Mouse (Mus musculus) spleen, adult 12 weeks (tissue): ENCODE data around the gene Tfdp2.
"Not testable (repeated sequence)": the region's sequence is repeated elsewhere in the genome, so short reads cannot be mapped to it uniquely, and the experiment has no call there.

ENCODE experiments used
- DNase-seq: peaks from one replicate; pipeline ENCODE4 v3.0.0; 2022; ENCODE audit warnings: low spot score

Tfdp2 gene

DNA sequence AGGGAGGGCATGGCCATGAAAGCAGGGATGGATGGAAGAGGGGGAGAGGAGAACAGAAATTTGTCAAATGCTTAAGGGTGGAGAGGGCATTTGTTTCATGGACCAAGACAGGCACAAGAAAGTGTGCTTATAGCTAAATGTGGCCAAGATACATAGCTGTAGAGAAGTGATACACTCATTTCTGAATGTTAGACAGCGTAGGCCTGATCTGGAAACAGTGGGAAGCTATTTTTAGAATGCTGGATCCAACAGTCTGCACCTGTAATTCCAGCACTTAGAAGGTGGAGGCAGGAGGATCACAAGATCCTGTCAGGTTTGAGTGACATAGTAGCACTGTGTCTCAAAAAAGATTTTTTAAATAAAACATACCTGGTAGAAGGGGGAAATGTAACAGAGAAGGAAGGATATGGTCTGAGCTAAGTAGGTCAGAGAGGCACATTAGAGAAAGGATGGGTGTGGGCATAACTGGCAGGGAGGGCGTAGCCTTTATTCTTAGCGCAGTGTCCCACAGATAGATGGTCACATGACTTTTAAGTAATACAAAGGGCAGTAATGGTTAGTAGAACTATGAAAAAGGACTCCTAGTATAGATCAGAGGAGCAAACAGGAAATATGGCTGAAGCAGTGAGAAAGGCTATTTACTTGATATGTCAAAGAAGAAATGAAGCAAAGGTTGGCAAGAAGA, 103.4 kb downstream of the Tfdp2 start:
- DNase-seq, result no peak

DNA sequence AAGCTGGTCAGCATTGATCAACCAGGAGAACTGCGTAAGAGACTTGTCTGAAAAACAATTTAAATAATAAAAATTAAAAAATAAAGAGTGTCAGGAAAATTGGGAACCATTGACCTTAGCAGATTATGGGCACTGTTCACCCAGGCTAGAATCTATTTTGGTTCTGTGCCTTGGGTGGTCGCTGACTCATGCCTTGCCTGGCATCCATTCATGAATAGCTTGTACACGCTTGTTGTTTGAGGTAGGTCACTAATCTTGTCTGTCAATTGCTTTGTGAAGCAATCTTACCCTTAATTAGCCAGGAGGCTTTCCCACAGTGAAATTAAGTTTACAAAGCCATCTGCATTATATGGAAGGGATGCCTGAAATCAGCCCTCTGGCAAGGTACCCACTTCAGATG, 112.7 kb downstream of the Tfdp2 start:
- no peak for DNase-seq

DNA sequence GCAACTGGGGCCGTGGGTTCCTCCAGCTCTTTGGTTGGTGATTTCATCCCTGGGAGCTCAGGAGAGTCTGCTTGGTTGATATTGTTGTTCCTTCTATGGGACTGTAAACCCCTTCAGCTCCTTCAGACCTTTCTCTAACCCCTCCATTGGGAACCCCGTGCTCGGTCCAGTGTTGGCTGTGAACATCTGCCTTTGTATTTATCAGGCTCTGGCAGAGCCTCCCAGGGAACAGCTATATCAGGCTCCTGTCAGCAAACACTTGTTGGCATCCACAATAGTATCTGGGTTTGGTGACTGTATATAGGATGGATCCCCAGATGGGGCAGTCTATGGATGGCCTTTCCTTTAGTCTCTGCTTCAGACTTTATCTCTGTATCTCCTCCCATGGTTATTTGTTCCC, 116.0 kb downstream of the Tfdp2 start:
- no peak for DNase-seq

DNA sequence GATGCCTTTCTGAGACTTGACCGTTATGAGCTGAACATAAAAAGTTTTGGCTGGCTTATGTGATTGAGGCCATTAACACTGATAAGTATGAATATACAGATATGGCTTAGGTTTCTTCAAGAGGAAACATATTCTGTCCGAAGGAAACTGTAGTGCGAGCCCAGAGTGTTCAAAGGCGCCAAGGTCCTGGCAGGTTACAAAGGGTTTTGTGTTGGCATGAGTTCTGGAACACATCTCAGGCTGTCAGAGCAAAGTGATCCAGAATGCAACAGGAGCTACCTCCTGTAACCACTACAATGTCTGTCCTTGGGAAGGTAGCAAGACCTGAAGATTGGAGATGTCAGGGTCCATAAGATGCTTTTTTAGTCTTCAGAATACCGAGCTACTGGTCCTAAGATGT, 123.3 kb downstream of the Tfdp2 start:
- no peak for DNase-seq

DNA sequence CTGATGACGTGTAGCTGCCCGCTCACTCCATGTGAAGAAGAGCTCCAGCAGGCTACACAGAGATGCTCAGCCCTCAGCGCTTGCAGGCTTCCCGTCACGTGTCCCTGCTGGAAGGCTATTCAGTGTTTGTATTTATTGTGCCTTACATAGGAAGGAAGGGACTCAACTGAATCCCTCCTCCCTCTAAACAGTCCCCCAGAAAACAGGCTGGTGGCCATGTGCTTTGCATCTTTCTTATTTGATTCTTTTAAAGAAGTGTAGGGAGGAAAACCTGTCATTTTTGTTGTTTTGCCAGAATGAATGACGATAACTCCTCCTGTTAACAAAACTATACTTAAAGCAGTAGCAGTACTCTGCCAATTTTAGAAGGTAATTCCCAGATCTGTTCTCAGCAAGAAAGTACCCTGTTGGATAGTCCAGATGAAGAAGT, 124.5 kb downstream of the Tfdp2 start:
- no peak for DNase-seq

DNA sequence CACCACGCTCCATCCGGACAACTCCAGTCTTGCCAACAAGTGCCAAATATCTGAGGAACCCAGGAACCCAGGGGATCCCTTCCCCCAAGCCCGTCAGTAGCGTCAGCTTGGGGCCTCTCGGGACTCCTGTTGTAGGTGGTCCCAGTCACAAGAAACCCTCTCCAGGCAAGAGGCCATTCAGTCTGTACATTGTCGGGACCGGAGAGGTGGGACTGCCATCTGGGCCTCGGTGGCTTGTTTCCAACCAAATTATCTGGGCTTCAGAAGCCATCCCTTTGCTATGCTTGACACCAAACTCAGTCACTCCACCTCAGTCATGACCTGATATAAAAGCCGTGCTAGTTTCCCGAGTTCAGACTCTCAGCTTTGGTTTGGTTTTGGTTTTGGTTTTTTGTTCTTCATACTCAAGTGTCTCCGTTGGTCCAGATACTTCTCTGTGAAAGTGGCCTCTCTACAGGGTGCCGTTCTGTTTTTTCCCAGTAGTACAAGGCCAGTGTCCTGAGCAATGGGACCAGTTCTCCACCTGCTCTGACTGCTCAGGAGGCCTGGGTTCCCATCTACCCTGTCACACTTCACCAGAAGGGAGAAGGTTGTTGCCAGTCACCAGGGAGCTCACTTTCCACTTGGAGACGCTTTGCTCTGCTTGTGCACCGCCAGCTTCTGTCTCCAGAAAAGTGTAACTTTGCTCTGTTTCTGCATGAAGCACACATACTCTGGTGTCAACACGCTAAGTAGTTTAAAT, 126.5 kb downstream of the Tfdp2 start:
- DNase-seq, result no peak

DNA sequence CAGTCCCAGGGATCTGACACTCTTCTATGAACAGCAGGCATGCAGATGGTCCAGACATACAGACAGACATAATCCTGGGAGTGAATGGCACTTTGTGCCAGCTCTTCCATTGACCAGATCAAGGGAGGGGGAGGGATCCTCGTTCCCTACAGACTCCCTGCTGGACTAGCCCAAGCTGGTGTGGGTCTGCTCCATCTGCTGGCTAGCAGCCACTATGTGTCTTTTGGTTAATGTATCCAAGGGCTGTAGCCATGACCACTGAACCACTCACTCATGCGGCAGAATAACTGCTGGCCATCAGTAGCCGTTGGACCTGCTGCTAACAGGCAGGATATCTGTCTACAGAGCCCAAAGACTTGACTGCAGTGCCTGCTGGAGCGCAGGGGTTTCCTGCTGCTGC, 128.4 kb downstream of the Tfdp2 start:
- no peak for DNase-seq

DNA sequence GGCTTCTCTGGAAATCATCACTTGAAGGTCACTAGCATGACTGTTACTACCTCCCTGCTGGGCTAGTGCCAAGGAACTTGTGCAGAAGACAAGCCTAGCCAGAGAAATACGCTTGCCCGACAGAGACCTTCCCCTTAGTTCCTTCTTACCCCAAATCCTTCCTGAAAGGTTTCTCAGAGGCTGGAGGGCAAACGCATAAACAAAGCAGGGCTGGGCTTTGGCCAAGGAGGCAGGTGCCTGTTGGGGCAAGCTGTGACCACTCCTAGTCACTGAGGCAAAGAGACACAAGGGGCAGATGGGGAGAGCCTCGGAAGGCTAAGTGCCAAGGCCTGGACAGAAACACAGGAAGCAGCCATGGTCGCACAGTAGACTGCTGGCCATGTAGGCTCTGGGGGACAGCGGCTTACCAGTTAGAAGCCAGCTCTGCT, 130.4 kb downstream of the Tfdp2 start:
- no peak for DNase-seq

DNA sequence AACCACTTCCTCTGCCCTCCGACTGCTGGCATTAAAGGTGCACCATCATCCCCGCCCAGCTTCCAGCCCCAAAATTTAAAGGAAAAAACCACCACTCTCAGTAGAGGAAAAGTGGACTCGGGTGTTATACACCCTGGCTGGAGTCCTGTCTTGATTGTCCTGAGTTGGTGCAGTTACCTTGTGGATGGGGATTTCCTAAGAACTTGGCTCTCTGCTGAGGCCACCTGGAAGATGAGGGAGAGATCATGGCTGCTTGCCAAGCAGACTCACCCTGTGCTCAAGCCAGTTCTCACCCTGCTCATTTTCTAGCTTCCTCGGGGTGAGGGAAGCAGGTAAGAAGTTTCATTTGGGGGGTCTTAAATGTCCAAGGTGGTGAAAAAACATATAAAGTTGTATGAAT, 132.2 kb downstream of the Tfdp2 start:
- DNase-seq, result no peak

DNA sequence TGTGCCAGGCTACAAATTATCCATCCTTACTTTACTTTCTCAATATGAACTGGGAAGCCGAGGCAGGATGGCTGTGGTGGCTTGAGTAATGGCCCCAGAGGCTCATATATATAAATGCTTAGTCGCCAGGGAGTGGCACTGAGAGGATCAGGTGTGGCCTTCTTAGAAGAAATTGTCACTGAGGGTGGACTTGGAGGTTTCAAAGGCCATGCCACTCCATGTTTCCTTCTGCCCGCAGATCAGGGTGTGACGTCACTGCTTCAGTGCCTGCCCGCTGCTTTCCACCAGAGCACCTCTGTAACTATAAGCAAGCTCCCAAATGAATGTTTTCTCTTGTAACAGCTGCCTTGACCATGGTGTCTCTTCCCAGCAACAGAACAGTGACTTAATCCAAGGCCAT, 135.1 kb downstream of the Tfdp2 start:
- no peak for DNase-seq

DNA sequence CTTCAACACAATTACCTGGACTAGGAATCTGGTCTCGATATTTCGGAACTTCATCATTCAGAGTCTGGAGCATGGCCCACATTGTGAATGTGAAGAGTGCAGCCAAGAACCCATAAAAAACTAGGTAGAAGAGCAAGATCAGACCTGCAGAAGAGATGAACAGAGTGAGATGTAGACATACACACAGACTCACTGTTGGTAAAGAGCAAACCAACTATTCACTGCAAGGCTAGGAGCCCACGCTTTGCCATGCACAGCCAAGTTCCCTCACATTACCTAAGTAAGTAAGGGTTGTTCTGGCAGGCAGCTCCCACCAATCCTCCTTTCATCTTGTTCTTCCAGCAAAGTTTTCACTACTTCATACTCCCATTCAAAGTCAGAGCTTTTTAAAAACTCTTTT, 149.7 kb downstream of the Tfdp2 start:
- DNase-seq, result no peak

DNA sequence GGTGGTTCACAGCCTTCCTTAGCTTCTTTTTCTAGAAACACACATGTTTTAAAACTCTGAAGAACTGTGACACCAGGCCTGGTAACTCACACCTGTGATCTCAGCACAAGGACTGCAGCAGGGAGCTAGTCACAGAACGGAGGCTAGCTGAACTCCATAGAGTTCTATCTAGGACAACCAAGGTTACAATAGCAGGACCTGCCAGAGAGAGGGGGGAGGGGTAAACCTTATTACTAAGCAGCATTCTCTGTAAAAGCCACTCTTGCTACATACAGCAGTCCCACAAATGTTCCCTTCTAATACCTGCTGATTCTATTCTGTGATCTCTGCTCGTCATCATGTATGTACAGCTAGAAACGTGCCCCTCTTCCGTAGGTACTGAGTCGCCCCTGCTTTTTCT, 152.8 kb downstream of the Tfdp2 start:
- no peak for DNase-seq

DNA sequence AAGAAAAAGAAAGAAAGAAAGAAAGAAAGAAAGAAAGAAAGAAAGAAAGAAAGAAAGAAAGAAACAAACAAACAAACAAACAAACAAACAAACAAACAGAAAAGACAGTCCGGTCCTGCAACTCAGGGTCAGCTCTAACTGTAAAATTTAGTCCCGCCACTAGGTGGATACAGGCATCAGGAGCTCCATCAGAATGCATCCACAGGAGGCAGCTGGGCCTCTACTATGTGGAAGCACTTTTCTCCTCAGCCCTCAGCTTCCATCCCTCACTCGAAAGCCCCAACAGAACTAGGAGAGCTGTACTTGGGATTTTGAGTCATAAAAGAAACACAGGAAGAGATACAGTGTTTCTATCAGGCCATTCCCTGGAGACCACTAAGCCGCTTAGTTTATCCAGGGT, 153.9 kb downstream of the Tfdp2 start:
- DNase-seq, result peak; percentile 25

DNA sequence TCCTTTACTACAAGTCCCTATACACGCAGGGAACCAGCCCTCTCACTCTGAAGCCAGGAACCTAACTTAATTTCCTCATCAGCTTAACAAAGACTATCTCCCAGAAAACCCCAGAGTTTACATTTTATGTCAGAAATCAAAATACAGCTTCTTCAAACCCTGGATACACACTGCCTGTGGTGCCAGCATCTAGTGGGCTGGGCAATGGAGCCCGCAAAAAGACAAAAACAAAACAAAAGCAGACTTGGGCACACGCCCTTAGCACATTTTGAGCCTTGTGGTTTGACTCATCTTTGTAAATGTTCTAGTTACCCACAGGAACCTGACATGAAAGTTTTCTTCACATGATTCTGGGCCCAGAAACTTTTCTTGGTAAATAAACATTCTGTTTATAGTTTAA, 154.4 kb downstream of the Tfdp2 start:
- DNase-seq, result no peak

DNA sequence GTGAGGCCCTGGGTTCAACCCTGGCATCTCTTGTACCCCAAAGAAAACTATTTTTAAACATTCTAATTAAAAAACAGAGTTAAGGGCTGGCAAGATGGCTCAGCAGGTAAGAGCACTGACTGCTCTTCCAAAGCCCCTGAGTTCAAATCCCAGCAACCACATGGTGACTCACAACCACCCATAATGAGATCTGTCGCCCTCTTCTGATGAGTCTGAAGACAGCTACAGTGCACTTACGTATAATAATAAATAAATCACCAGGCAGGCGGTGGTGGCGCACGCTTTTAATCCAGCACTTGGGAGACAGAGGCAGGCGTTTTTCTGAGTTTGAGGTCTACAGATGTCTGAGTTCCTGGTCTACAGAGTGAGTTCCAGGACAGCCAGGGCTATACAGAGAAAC, 155.7 kb downstream of the Tfdp2 start:
- not testable (repeated sequence) for DNase-seq

DNA sequence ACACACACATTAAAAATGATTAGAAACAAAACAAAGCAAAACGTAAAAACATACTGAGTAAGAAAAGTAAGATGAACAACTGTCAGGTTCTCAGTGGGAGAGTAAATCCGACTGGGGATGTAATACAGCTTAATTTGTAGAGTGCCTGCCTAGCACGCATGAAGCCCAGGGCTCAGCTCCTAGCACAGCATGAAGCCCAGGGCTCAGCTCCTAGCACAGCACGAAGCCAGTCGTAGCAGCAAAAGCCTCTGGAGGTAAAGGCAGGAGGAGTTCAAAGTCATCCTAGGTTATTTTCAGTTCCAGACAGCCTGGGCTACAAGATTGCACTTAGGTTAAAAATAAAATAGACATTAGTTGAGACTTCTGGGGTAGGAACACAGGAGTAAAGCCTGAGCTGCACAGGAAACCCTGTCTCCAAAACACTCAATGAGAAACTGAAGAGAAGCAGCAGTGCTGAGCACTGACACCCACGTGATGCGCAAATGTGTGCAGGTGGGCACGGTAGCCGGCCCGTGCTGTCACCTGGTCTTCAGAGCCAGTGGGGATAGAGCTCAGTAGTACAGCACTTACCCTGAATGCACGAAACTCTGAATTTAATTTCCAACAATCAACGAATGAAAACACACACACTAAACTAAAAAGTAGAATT, 157.2 kb downstream of the Tfdp2 start:
- DNase-seq, result no peak

DNA sequence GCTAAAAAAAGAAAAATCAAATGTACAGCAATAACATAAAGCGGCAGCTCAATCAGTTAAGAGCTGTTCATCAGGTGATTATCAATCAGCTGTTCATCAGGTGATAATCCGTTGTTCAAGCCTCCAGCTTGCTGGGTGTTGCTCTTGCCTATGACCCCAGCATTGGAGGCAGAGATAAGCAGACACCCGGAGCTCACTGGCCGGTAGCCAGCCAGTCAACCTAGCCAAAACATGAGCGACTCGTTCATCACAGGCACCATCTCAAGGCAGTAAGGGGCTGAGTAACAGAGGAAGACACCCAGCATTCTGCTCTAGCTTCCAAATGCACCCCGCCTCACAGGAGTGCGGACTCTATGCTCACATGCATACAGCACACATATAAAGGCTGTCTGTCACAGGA, 157.7 kb downstream of the Tfdp2 start:
- DNase-seq, result peak; percentile 64

DNA sequence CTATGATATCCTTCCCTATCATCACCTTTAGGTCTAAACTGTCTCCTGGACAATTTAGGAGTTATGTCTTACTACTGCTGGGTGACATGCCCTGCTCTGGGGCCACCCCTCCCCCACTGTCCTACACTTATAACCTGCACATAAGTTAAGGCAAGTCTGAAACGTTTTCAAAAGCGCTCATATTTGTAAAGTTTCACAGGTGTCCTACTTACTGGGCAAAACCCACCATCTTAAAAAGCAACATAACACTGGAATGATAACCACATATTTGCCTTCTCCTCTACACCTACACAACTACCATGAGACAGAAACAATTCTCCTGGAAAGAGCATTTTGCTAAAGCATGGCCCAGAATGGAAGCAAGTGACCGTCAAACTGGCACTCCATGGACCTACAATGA, 164.0 kb downstream of the Tfdp2 start:
- no peak for DNase-seq

DNA sequence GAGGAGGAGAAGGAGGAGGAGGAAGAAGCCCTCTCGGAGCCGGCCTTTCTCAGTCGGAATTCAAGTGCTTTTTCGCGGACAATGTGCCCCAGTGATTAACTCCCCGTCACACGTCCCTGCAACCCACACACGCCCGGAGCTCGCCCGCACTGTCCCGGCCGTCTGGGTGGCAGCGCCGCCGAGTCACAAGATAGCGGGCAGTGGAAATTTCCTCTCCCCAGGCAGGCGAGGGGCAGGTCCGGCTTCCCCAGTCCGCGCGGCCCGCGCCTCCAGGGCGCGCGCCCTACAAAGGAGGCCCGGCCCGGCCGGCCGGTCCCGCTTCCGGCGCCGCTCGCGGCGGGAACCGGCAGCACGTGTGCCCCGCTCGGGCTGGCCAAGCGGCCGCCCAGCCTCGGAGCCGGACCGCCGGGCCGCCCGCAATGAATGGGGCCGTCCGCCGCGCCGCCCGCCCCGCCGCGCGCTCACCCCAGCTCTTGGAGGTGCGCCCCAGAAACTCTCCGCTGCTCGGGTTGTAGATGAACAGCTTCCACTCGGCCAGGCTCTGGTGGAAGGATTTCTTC, 167.6 kb downstream of the Tfdp2 start:
- DNase-seq, result peak; percentile 64

DNA sequence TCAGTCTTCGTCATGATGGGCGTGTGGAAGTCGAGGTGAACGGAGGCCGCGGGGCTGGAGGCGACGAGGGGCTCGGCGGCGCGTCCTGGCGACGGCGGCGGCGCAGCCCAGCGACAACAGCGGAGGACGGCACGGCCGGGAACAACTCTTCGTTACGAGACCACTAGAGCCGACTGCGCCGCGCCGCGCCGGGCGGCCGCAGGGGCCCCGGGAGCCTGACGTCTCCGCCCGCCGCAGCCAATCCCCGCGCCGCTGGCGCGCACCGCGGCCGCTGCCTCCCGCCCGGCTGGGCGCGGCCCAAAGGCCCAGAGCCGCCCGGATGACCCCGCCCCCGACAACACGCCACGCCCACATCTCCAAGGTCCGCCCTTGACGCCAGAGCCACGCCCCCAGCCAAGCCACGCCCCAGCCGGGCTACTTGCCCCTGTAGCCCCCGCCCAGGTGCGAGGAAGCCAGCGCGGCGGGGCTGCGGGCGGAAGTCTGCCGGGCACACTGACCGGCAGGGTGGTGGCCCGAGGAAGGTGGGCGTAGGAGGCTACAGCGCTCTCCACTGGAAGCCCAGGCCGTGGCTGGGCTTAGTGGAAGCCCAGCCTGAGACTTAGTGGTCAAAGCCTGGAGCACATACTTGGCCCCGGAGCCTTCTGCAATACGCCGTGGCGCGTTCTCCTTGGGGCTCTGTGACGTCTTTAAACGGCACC, 168.2 kb downstream of the Tfdp2 start, which contains the start of gene Atp1b3:
Gene Atp1b3, minus strand, starts transcription at position 302 of the 698 bp plus-strand sequence.
- peak; percentile 100 for DNase-seq

DNA sequence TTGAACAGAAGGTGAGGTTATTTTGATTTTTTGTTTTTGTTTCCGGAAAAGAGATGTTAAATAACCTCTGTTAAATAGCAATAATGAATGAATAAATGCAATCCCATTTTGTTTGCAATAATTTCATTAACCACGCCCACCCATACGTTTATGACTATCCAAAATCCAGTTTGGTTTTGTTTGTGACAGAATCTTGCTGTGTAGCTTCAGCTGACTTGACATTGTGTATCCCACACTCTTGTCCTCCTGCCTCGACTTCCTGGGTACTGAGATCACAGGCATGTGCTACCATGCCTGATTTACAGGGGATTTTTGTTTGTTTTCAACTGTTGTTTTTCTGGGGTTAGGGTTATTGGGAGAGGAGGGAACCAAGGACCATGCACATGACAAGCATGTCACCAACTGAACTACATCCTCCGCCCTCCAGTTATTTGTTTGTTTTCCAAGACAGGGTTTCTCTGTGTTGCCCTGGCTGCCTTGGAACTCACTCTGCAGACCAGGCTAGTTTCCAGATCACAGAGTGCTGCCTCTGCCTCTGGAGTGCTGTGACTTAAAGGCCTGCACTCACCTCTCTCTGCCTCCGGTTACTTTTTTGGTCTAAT, 169.3 kb downstream of the Tfdp2 start:
- DNase-seq, result no peak
